19 mouse cellular contexts compared by ENCODE assay signal in genomic region chr3:148635101-148635500, GRCm38 (mm10).
A peak's percentile ranks its signal among the peaks of the same experiment; 100 is the strongest.
DNase-seq lines count a peak whose midpoint lies in the region; ATAC-seq and TF ChIP-seq lines count a peak whose summit lies in the region.
"Had no signal": no experiment of that assay in that cellular context is flagged by ENCODE, and none has a peak within 500 bp of the region (broad histone marks: within the 10 kb centered on the region; RNA-seq: fewer than 3 reads in every experiment).

No protein-coding gene starts in this region.

- intact Hi-C loops in gastrocnemius, adult 2 months (cut with DNase I), result no loop called here

- H3K9me3 ChIP-seq in heart, embryonic 14.5 days (ENCODE audit: control insufficient read depth, low read length), result no peaks in the 10 kb centered on the region
- H3K9me3 ChIP-seq in lung, embryonic 16.5 days (ENCODE audit: control insufficient read depth, low read length), result no peaks in the 10 kb centered on the region
- H3K9me3 ChIP-seq: embryonic facial prominence, embryonic 13.5 days; limb, embryonic 12.5 days; neural tube, embryonic 15.5 days had no signal

- no peak for TF ChIP-seq CTCF in gastrocnemius, adult 2 months (IDR thresholded peaks at IDR 0.05)
- no peak for TF ChIP-seq CTCF in kidney, adult 2 months (conservative IDR thresholded peaks at IDR 0.05; ENCODE audit: insufficient read depth, insufficient read length, low read depth, low read length)

- H3K27ac ChIP-seq in gastrocnemius, adult 2 months, result no peak overlapping the region; the same call in 1 of the 2 replicates
- peak overlapping the region; percentile 56 to 66; a peak in 2 of 4 replicates for H3K27ac ChIP-seq in heart, embryonic 14.5 days (replicated peaks in 1 of 2; ENCODE audit: control insufficient read depth in 1 of 2, insufficient read depth in 1 of 2, low read depth in 2 of 2, low read length in 2 of 2)
- no peak overlapping the region for H3K27ac ChIP-seq in lung, embryonic 16.5 days (ENCODE audit: low read length)
- no peak overlapping the region for H3K27ac ChIP-seq in kidney, adult 2 months (ENCODE audit: insufficient read depth, low read depth, low read length)
- H3K27ac ChIP-seq: embryonic facial prominence, embryonic 13.5 days; hindbrain, embryonic 10.5 days; layer of hippocampus, adult 2 months; left cerebral cortex, adult 2 months; limb, embryonic 12.5 days; liver, embryonic 14.5 days; neural tube, embryonic 15.5 days had no signal

- H3K4me3 ChIP-seq in gastrocnemius, adult 2 months, result no peak overlapping the region
- no peak overlapping the region for H3K4me3 ChIP-seq in heart, embryonic 14.5 days (ENCODE audit: control insufficient read depth in 1 of 2, insufficient read depth in 1 of 2, low read depth in 1 of 2, low read length in 2 of 2)
- no peak overlapping the region for H3K4me3 ChIP-seq in lung, embryonic 16.5 days (ENCODE audit: low read length)
- no peak overlapping the region for H3K4me3 ChIP-seq in kidney, adult 2 months (ENCODE audit: insufficient read depth, low read depth, low read length)
- H3K4me3 ChIP-seq: embryonic facial prominence, embryonic 13.5 days; hindbrain, embryonic 10.5 days; layer of hippocampus, adult 2 months; left cerebral cortex, adult 2 months; limb, embryonic 12.5 days; megakaryocyte, embryonic 14.5 days; neural tube, embryonic 15.5 days had no signal

- H3K4me2 ChIP-seq in heart, embryonic 14.5 days (ENCODE audit: low read length), result no peak overlapping the region
- H3K4me2 ChIP-seq in lung, embryonic 16.5 days (ENCODE audit: low read depth, low read length), result no peak overlapping the region
- H3K4me2 ChIP-seq: embryonic facial prominence, embryonic 13.5 days; limb, embryonic 12.5 days; neural tube, embryonic 15.5 days had no signal

- peak; percentile 56; the same call in 1 of the 2 replicates for ATAC-seq in heart, embryonic 14.5 days (ENCODE audit: insufficient number of reproducible peaks, insufficient read depth, low FRiP score, low read depth)
- peak; percentile 76 for ATAC-seq in lung, embryonic 16.5 days (ENCODE audit: low read depth)
- no peak for ATAC-seq in CD4-positive, CD25-positive, alpha-beta regulatory T cell, adult 4 months
- ATAC-seq: inflammation-experienced regulatory T-cells, adult 6 months had no signal

- no peak for TF ChIP-seq POLR2A in kidney, adult 2 months (IDR thresholded peaks at IDR 0.05; ENCODE audit: low read depth, low read length)

- WGBS in heart, embryonic 14.5 days, result 33% methylated on average over 4 of the region's 4 CpGs
- 40% methylated on average over 4 of the region's 4 CpGs for WGBS in lung, embryonic 16.5 days
- WGBS in kidney, adult 2 months, result 64% methylated on average over 4 of the region's 4 CpGs

- no peaks in the 10 kb centered on the region for H3K27me3 ChIP-seq in heart, embryonic 14.5 days (ENCODE audit: control insufficient read depth, insufficient read depth, low read length)
- no peaks in the 10 kb centered on the region for H3K27me3 ChIP-seq in lung, embryonic 16.5 days (ENCODE audit: control insufficient read depth, insufficient read depth, low read depth, low read length)
- H3K27me3 ChIP-seq in kidney, adult 2 months (replicated peaks; ENCODE audit: control insufficient read depth, insufficient read depth, low read length), result no peaks in the 10 kb centered on the region; the same call in 1 of the 2 replicates
- H3K27me3 ChIP-seq: embryonic facial prominence, embryonic 13.5 days; limb, embryonic 12.5 days; megakaryocyte, embryonic 14.5 days; neural tube, embryonic 15.5 days had no signal

- H3K36me3 ChIP-seq in heart, embryonic 14.5 days (ENCODE audit: control insufficient read depth, insufficient read depth, low read length), result no peaks in the 10 kb centered on the region
- H3K36me3 ChIP-seq in lung, embryonic 16.5 days (ENCODE audit: control insufficient read depth, insufficient read depth, low read length), result no peaks in the 10 kb centered on the region
- no peaks in the 10 kb centered on the region for H3K36me3 ChIP-seq in kidney, adult 2 months (ENCODE audit: control insufficient read depth, insufficient read depth, low read length)
- H3K36me3 ChIP-seq: embryonic facial prominence, embryonic 13.5 days; hindbrain, embryonic 10.5 days; limb, embryonic 12.5 days; neural tube, embryonic 15.5 days had no signal

- no peak overlapping the region for H3K9ac ChIP-seq in heart, embryonic 14.5 days (ENCODE audit: low read length)
- H3K9ac ChIP-seq in lung, embryonic 16.5 days (ENCODE audit: low read length), result no peak overlapping the region
- H3K9ac ChIP-seq: embryonic facial prominence, embryonic 13.5 days; limb, embryonic 12.5 days; liver, embryonic 14.5 days; neural tube, embryonic 15.5 days had no signal

- H3K4me1 ChIP-seq in heart, embryonic 14.5 days (ENCODE audit: control insufficient read depth in 2 of 2, insufficient read depth in 2 of 2, low read length in 2 of 2), result peaks cover 2 to 4% of the 10 kb centered on the region in 2 experiments; a peak in 2 of 4 replicates
- 0 out of 2 replicates have a peak, but pooled peaks cover 4% of the 10 kb centered on the region for H3K4me1 ChIP-seq in lung, embryonic 16.5 days (replicated peaks; ENCODE audit: control insufficient read depth, insufficient read depth, low read length)
- no peaks in the 10 kb centered on the region for H3K4me1 ChIP-seq in kidney, adult 2 months (ENCODE audit: control insufficient read depth, insufficient read depth, low read length)
- H3K4me1 ChIP-seq: megakaryocyte, embryonic 14.5 days had no signal

- DNase-seq in gastrocnemius, adult 2 months, result peak; percentile 50
- DNase-seq in gastrocnemius, adult 8-10 months (ENCODE audit: low spot score in 2 of 2), result no peak
- peak; percentile 37 for DNase-seq in 3T3-L1 (ENCODE audit: low read depth, low spot score)
- DNase-seq in kidney, adult 2 months, result no peak
- DNase-seq in cerebellum, adult 9-10 months, result no peak
- DNase-seq: cerebellum, adult 11-12 months; retina, postnatal 1 day had no signal

Comparison
In these comparisons a context has a peak if more than half of its experiments do, and no peak if none do; other contexts are left out.
1. DNase-seq: peak in gastrocnemius, adult 2 months (single experiment) and 3T3-L1 (single experiment); none in gastrocnemius, adult 8-10 months (0 of 2), kidney, adult 2 months (single experiment) and cerebellum, adult 9-10 months (single experiment).
2. H3K27ac ChIP-seq: peak in heart, embryonic 14.5 days (2 of 2); none in gastrocnemius, adult 2 months (single experiment), lung, embryonic 16.5 days (single experiment) and kidney, adult 2 months (single experiment).